Mouse (Mus musculus) cerebellum, adult 11-12 months (tissue): ENCODE measurements at regions not wholly inside any gene's neighbourhood (a gene's known extent, or its start where the extent isn't known, plus 50 kb on each side); places are given as distances from the start of the nearest gene placed in this dataset.

ENCODE experiments used
- DNase-seq: peaks from one replicate; pipeline ENCODE4 v3.0.0; 2022

DNA sequence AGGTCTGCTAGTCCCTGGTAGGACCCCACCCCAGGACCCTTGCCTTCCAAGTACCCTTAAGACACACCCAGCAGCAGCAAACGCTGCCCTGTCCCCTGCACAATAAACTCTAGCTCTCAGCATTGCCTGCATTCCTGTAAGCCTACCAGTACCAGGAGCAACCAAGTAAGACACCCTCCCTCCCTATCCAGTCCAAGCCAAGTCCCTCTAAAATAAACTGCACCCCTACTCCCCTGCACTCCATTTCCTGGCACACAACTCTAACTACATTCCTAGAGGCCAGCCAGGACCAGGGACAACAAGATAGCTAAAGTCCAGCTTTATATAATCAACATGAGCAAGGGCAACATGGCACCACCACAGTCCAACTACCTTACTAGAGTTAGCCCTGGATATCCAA is 103.5 kb downstream of the Ids start:
- DNase-seq: no peak

DNA sequence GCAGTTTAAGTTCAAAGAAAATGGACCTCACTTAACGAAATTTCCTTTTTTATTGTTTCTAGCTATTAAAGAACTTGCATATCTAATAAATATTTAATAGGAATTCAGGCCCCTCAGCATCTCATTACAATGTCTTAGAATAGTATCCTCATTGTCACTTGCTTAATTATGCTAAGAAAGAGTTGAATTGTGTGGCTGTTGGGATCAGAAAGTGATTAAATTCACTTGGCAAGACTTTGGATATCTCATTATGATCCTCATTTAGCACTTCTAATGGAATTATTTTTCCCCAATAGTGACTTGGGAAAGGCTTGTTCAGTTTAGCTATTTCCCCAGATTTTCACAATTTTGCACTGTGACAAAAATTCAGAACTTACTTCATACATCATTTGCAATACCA is 148.9 kb downstream of the Ids start:
- DNase-seq: no peak

DNA sequence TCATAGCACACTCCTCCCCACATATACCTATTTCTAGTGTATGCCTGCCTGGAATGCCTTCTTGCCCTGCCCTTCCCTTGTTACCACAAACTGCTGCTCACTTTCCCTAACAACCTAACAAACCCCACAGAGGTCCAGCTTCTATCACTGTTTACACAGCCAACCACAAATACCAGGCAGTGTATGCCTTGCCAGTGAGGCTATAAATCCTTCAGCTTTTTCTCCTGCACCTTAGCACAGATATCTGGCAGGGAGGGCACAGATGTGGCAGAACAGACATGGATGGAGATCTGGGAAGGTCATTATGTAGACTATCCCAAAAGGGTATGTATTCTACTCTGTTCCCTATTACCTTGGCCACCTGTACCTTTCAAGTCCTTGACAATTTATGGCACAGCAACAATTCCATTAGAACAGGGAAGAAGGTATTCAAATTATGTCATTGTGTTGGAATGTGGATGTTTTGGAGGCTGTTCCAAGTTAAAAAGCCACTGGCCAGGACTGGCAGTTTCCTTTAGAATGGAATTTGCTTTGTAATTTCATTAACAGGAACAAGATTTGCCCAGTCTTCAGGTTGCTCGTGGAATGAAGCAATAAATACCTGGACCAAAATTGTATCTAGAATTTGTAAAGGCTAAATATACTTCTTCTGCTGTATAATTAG is 180.3 kb downstream of the Ids start:
- DNase-seq: no peak

GRCm38 (mm10) chrX:70169737-70170136 is 195.1 kb downstream of the Ids start:
- DNase-seq: no peak

- peak; percentile 3 for DNase-seq
Measured at GRCm38 (mm10) chrX:70161011-70161410, 203.9 kb downstream of the Ids start.
